Mouse (Mus musculus) limb, embryonic 10.5 days (tissue): Measurements from ENCODE around the gene Mtnr1a. TPM values are rescaled to one million over a fixed set of nuclear protein-coding genes. Genes with fewer than 3 reads are reported as not detected.

ENCODE experiments used
- DNase-seq: peaks from one replicate; pipeline ENCODE4 v3.0.0-alpha.2; 2017; ENCODE audit warnings: low spot score
- H3K27ac ChIP-seq: fragments of 300-500 bp; sonication (generic); 2 replicates; pipeline ENCODE4 v1.5.1; 2016; ENCODE audit warnings: mild to moderate bottlenecking
- H3K27me3 ChIP-seq: fragments of 300-500 bp; sonication (generic); 2 replicates; pipeline ENCODE4 v1.6.1; 2016; ENCODE audit warnings: low read depth, mild to moderate bottlenecking; ENCODE audit not compliant: poor library complexity, severe bottlenecking
- H3K36me3 ChIP-seq: fragments of 300-500 bp; sonication (generic); 2 replicates; pipeline ENCODE4 v1.6.1; 2016; ENCODE audit warnings: mild to moderate bottlenecking, moderate library complexity
- H3K4me1 ChIP-seq: fragments of 300-500 bp; sonication (generic); 2 replicates; pipeline ENCODE4 v1.6.1; 2016
- H3K4me3 ChIP-seq: fragments of 300-500 bp; sonication (generic); 2 replicates; pipeline ENCODE4 v1.5.1; 2016; ENCODE audit warnings: mild to moderate bottlenecking, moderate library complexity
- H3K9me3 ChIP-seq: fragments of 300-500 bp; sonication (generic); replicated peaks from 2 replicates; pipeline ENCODE4 v1.6.1; 2016; ENCODE audit warnings: mild to moderate bottlenecking
- WGBS: fragments of 180-500 bp; shearing (Covaris S2); methylation state at CpG from one replicate; pipeline ENCODE4 v1.1.7; 2016; 5-methylcytosine and 5-hydroxymethylcytosine counted together
- polyA plus RNA-seq: library from polyadenylated mRNA; unstranded; fragments of >200 nt; fragmentation: Nextera tagmentation; extraction: Ambion mirVana; gene quantifications from 2 replicates; pipeline ENCODE4 v1.2.1, GENCODE M21; 2016

Mtnr1a gene
- 0.23 TPM in 1 of 2 replicates, not detected in the other for polyA plus RNA-seq

DNA sequence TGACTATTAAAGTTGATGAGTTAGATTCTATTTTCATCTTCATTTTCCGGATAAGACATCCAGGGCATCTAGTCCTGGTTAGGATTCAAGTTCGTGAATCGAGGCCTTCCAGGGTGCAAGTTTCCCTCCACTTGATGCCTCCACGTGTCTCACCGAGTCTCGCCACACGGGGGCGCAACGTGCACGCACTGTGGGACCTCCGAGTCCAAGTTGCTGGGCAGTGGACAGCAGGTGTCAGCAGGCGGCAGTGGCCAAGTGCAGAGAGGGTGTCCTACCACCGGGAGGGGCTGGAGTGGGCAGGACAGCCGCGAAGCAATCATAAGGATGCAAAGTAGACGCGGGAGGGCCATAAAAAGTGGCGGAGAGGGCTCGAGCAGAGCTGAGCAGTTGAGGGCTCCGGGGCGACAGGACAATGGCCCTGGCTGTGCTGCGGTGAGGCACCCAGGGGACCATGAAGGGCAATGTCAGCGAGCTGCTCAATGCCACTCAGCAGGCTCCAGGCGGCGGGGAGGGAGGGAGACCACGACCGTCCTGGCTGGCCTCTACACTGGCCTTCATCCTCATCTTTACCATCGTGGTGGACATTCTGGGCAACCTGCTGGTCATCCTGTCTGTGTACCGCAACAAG lies at the start of gene Mtnr1a:
Gene Mtnr1a, plus strand, starts transcription at position 379 of the 628 bp plus-strand sequence.
- Histone ChIP-seq H3K4me1 (peaks cover 11% of the 10 kb centered on the region), H3K27ac (no peak within 1 kb of the TSS), H3K36me3 (no peaks in the 10 kb centered on the region), H3K27me3 (no peaks in the 10 kb centered on the region), H3K9me3 (no peaks in the 10 kb centered on the region), H3K4me3 (peak within 1 kb of the TSS; percentile 36)
- WGBS, result 11% methylated on average over 29 of the region's 29 CpGs
- DNase-seq, result peak; percentile 96

GRCm38 (mm10) chr8:45019241-45019640 lies 49.7 kb upstream of the Mtnr1a start:
- Histone ChIP-seq H3K27me3 (no peaks in the 10 kb centered on the region), H3K27ac (no peak overlapping the region), H3K4me3 (no peak overlapping the region), H3K4me1 (peaks cover 4% of the 10 kb centered on the region; the same call in 1 of the 2 replicates), H3K9me3 (no peaks in the 10 kb centered on the region), H3K36me3 (peaks cover 95% of the 10 kb centered on the region)
- no peak for DNase-seq
- 96% methylated on average over 5 of the region's 5 CpGs for WGBS

GRCm38 (mm10) chr8:45021171-45021570 lies 47.8 kb upstream of the Mtnr1a start:
- Histone ChIP-seq H3K27me3 (no peaks in the 10 kb centered on the region), H3K9me3 (no peaks in the 10 kb centered on the region), H3K4me3 (no peak overlapping the region), H3K27ac (no peak overlapping the region), H3K4me1 (peaks cover 4% of the 10 kb centered on the region; the same call in 1 of the 2 replicates), H3K36me3 (peaks cover 95% of the 10 kb centered on the region)
- WGBS, result 86% methylated on average over 5 of the region's 5 CpGs
- DNase-seq, result no peak

GRCm38 (mm10) chr8:45021911-45022665 lies 46.8 kb upstream of the Mtnr1a start:
- DNase-seq, result no peak
- H3K36me3 ChIP-seq, result peaks cover 96% of the 10 kb centered on the region
- 95% methylated on average over 21 of the region's 21 CpGs for WGBS

DNA sequence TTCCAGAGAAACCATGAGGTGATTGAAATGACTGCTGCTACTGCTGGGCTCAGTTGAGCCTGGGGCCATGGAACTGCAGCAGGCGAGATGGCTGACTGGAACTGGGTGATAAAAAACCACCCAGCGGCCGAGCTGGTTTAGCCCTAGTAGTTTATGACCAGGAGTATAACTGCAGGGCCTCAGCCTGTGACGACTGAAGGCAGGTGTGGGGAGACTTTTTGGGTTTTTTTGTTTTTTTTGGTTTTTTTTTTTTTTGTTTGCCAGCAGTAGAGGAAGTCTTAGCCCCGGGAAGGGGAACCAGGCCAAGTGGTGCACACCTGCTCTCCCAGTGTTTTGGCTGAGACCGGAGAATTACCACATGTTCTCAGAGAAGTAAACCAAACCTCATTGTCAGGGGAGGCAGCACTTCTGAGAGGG lies 40.8 kb upstream of the Mtnr1a start:
- WGBS, result 68% methylated on average over 6 of the region's 6 CpGs
- peak; percentile 35 for DNase-seq
- no peak overlapping the region for H3K4me3 ChIP-seq
- no peaks in the 10 kb centered on the region for H3K4me1 ChIP-seq
- no peaks in the 10 kb centered on the region for H3K27me3 ChIP-seq
- no peak overlapping the region for H3K27ac ChIP-seq
- no peaks in the 10 kb centered on the region for H3K9me3 ChIP-seq
- peaks cover 96% of the 10 kb centered on the region for H3K36me3 ChIP-seq

More at GRCm38 (mm10) chr8:45021911-45022665, 46.8 kb upstream of the Mtnr1a start:
- Histone ChIP-seq H3K4me3 (no peak overlapping the region), H3K9me3 (no peaks in the 10 kb centered on the region), H3K27me3 (no peaks in the 10 kb centered on the region), H3K4me1 (peaks cover 4% of the 10 kb centered on the region; the same call in 1 of the 2 replicates), H3K27ac (no peak overlapping the region)

DNA sequence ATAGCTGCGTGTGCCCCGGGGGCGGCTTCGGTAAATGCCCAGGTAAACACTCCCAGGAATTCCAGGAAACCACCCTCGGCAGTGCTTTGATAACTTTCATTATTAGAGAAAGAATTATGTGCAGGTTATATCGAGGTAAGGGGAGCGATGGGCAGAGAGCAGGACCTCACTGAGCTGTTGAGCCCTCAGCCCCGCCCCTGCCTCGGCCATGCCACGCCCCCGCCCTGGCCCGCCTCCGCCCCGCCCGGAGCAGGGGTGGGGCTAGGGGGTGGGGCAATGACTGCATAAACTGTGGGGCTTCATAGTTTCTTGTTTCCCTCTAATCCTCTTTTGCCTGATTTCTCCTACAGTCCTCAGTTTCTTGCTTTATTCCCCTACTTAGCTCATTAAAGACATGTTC lies 30.6 kb upstream of the Mtnr1a start:
- Histone ChIP-seq H3K36me3 (peaks cover 100% of the 10 kb centered on the region), H3K9me3 (no peaks in the 10 kb centered on the region), H3K4me3 (no peak overlapping the region), H3K27ac (no peak overlapping the region), H3K4me1 (no peaks in the 10 kb centered on the region), H3K27me3 (no peaks in the 10 kb centered on the region)
- no peak for DNase-seq
- WGBS, result 80% methylated on average over 15 of the region's 15 CpGs

DNA sequence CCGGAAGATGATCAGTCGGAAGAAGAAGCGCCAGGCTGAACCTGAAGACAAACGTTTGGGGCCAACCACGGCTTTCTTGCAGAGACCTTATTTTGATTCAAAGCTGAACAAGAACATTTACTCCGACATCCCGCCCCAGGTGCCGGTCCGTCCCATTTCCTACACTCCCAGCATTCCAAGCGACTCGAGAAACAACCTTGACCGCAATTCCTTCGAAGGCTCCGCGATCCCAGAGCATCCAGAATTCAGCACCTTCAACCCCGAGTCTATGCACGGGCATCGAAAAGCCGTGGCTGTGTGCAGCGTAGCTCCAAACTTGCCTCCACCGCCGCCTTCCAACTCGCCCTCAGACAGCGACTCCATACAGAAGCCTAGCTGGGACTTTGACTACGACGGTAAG lies 24.8 kb upstream of the Mtnr1a start:
- Histone ChIP-seq H3K9me3 (no peaks in the 10 kb centered on the region), H3K4me1 (no peaks in the 10 kb centered on the region), H3K4me3 (no peak overlapping the region), H3K27ac (no peak overlapping the region), H3K27me3 (no peaks in the 10 kb centered on the region), H3K36me3 (peaks cover 95% of the 10 kb centered on the region)
- 96% methylated on average over 26 of the region's 26 CpGs for WGBS
- DNase-seq, result no peak

GRCm38 (mm10) chr8:45050451-45050850 lies 18.5 kb upstream of the Mtnr1a start:
- DNase-seq, result no peak
- peaks cover 93% of the 10 kb centered on the region for H3K36me3 ChIP-seq
- 95% methylated on average over 8 of the region's 8 CpGs for WGBS
- H3K4me3 ChIP-seq, result no peak overlapping the region
- no peak overlapping the region for H3K27ac ChIP-seq
- H3K27me3 ChIP-seq, result no peaks in the 10 kb centered on the region
- H3K9me3 ChIP-seq, result no peaks in the 10 kb centered on the region
- H3K4me1 ChIP-seq, result no peaks in the 10 kb centered on the region

DNA sequence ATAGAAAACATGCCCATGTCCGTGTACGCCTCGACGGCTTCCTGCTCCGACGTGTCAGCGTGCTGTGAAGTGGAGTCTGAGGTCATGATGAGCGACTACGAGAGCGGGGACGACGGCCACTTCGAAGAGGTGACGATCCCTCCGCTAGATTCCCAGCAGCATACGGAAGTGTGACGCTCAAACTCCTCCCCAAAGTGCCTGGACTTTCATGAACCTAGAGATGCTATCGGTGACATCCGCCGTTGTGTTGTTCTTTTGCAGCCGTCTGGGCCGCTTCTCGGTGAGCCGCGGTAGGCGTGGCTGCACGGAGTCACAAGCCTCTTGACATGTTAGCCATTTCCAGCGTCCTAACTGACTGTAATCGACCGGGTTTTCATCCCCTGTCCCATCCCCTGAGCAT lies 17.7 kb upstream of the Mtnr1a start:
- peaks cover 94% of the 10 kb centered on the region for H3K36me3 ChIP-seq
- no peak overlapping the region for H3K27ac ChIP-seq
- H3K27me3 ChIP-seq, result no peaks in the 10 kb centered on the region
- WGBS, result 94% methylated on average over 30 of the region's 30 CpGs
- no peaks in the 10 kb centered on the region for H3K9me3 ChIP-seq
- DNase-seq, result peak; percentile 28
- no peaks in the 10 kb centered on the region for H3K4me1 ChIP-seq
- H3K4me3 ChIP-seq, result no peak overlapping the region

- H3K4me3 ChIP-seq, result no peak overlapping the region
- H3K9me3 ChIP-seq, result no peaks in the 10 kb centered on the region
- WGBS, result 89% methylated on average over 1 of the region's 1 CpGs
- H3K27me3 ChIP-seq, result no peaks in the 10 kb centered on the region
- H3K4me1 ChIP-seq, result no peaks in the 10 kb centered on the region
- peaks cover 85% of the 10 kb centered on the region for H3K36me3 ChIP-seq
- H3K27ac ChIP-seq, result no peak overlapping the region
- no peak for DNase-seq
These were observed 16.7 kb upstream of the Mtnr1a start for GRCm38 (mm10) chr8:45052205-45052604.

DNA sequence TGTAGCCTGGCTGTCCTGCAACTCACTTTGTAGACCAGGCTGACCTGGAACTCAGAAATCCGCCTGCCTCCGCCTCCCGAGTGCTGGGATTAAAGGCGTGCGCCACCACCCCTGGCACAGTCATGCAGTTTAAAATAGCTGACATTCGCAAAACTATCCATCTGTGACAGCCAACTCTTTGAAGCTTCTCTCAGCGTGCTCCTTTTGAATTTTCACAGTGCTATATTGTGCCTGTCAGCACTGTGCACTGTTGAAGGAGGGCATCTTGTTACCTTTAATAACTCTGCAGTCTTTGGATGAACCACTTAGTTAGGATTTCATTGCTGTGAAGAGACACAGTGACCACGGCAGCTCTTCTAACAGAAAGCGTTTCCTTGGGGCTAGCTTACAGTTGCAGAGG lies 16.3 kb upstream of the Mtnr1a start:
- WGBS, result 95% methylated on average over 9 of the region's 9 CpGs

GRCm38 (mm10) chr8:45055500-45055899 lies 13.4 kb upstream of the Mtnr1a start:
- Histone ChIP-seq H3K36me3 (peaks cover 61% of the 10 kb centered on the region), H3K9me3 (no peaks in the 10 kb centered on the region), H3K27me3 (no peaks in the 10 kb centered on the region), H3K4me1 (no peaks in the 10 kb centered on the region), H3K27ac (no peak overlapping the region), H3K4me3 (no peak overlapping the region)
- WGBS, result 96% methylated on average over 3 of the region's 3 CpGs
- DNase-seq, result no peak

More for the DNA sequence above, 16.3 kb upstream of the Mtnr1a start:
- H3K36me3 ChIP-seq, result peaks cover 81% of the 10 kb centered on the region
- no peaks in the 10 kb centered on the region for H3K27me3 ChIP-seq
- H3K9me3 ChIP-seq, result no peaks in the 10 kb centered on the region
- H3K4me1 ChIP-seq, result no peaks in the 10 kb centered on the region
- DNase-seq, result no peak
- no peak overlapping the region for H3K4me3 ChIP-seq
- no peak overlapping the region for H3K27ac ChIP-seq

DNA sequence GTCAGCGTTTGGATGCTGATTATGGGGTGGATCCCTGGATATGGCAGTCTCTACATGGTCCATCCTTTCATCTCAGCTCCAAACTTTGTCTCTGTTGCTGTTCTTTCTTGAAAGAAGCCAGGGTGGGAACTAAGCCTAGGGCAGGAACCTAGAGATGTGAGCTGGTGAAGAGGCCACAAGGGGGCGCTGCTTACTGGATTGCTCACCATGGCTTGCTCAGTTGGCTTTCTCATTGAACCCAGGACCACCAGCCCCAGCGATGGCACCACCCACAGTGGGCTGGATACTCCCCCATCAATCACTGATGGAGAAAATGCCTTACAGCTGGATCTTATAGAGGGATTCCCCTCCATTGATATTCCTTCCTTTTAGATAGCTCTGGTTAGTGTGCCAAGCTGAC lies 12.1 kb upstream of the Mtnr1a start:
- H3K9me3 ChIP-seq, result no peaks in the 10 kb centered on the region
- 31% methylated on average over 3 of the region's 3 CpGs for WGBS
- peaks cover 48% of the 10 kb centered on the region for H3K36me3 ChIP-seq
- no peak overlapping the region for H3K27ac ChIP-seq
- H3K4me1 ChIP-seq, result no peaks in the 10 kb centered on the region
- no peak for DNase-seq
- no peak overlapping the region for H3K4me3 ChIP-seq
- no peaks in the 10 kb centered on the region for H3K27me3 ChIP-seq
